Mouse (Mus musculus): ENCODE measurements around the gene Arvcf.

Gene Arvcf

DNA sequence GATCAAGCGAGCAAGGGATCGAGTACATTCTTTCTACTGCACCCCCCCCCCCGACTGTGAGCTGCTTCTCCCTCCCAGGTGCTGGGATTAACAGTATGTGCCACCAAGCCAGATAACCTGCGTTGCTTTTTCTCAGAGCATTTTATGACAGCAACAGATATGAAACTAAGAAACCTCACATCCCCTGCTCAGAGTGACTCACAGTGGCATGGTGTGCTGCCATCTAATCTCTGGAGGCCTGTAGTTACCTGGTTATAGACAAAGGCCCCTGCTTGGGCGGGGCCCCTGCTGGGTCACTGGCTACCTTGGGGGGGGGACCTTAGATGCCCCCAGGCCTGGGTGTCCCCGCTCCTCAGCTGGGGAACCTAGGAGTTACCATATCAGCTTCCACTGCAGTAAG is 10.0 kb downstream of the Arvcf start:
- DNase-seq = no peak

DNA sequence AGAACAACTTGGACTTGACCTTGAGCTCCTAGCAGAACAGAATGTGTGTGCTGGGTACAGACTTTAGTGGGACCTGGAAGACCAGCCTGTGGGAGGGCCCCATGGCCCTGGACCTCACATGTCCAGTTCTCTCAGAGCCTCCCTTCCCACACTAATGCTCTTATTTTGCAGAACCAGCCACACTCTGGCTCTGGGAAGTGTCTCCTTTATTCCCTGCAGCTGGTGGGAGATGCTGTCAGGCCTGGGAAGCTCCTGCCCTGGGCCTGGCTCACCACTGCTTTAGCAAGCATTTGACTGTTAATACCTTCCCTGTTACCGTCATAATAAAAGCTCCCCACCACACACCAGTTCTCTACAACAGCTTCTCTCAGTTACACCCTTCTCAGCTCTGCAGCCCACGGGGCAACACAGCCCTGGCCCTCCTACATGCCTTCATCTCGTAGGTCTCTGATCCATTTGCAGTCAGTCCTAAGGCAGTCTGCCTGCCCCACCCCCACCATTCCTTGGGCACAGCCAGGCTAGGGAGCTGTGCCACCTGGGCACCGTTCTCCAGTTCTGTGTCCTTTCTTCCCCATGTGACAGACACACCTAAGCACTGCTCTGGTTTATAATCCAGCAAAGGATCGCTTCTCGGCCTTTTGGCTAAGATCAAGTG is 12.3 kb downstream of the Arvcf start:
- peak; percentile 68 to 76 for DNase-seq

- no peak for DNase-seq
These were observed 15.0 kb downstream of the Arvcf start for GRCm38 (mm10) chr16:18362948-18363347.

- DNase-seq = no peak
These were observed 18.9 kb downstream of the Arvcf start for GRCm38 (mm10) chr16:18366849-18367248.

DNA sequence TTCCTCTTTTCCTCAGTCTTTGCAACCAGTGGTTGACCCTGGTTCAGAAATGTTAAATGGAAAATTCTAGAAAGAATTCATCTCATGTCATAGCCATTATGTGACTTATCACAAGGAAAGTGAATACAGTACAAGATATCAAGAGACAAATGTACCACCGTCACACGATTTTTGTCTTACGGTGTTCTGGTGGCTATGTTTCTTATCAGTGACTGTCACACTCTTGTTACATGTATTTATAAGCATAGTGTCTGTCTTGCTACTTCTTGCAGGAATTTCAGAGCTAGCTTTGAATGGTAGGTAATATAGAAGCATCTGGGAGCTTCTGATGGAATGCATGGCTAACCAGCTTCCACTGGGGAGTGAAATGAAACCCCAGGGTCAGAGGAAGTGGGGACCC is 22.2 kb downstream of the Arvcf start:
- DNase-seq = no peak

GRCm38 (mm10) chr16:18373632-18374031 is 25.6 kb downstream of the Arvcf start:
- no peak for DNase-seq

- no peak for DNase-seq
These were observed 28.4 kb downstream of the Arvcf start for GRCm38 (mm10) chr16:18376297-18376954.

DNA sequence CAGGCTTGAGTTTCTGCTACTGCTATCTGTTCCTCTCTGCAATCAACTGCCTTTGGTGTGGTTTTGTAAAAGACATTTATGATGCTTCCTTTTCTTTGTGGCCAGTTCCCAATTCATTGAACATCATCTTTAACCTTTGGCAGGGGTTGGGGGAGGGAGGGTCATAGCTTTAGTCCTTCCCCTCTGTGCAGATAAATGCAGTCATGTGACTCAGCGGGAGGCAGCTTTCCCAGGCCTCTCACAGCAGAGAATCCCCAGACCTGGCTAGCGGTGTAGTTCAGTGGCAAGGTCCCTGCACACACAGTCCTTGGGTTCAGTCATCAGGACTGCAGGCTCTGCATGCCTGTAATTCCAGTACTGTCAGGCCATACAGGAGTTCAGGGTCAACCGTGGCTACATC is 29.2 kb downstream of the Arvcf start:
- no peak for DNase-seq

- DNase-seq = no peak
These were observed 30.5 kb downstream of the Arvcf start for GRCm38 (mm10) chr16:18378489-18378888.

- DNase-seq = no peak
These were observed 31.5 kb downstream of the Arvcf start for GRCm38 (mm10) chr16:18379338-18380001.

DNA sequence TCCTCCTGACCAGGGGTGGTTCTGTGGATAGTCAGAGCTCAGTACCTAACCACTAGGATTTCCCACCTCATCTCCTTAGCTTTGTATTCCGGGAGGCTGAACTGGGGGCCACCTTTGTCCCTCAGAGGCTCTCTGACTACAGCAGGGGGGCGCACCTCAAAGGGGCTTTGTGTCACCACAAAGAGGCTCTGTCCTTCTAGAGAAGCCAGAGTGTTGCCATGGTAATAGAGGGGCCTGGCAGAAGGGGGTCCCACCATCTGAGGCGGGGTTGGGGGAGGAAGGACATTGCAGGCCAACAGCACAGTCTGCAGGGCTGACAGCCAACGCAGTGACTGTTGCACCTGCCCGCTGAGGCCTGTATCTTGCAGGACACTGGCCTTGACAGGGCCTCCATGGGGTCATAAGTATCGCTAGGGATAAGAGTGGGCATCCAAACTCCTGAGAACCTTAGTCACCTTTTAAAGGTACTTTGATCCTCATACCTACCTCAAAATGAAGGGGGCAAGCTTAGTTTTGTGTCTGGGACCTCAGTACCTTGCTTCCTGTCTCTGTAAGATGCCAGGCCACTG is 32.6 kb downstream of the Arvcf start:
- DNase-seq = no peak

DNA sequence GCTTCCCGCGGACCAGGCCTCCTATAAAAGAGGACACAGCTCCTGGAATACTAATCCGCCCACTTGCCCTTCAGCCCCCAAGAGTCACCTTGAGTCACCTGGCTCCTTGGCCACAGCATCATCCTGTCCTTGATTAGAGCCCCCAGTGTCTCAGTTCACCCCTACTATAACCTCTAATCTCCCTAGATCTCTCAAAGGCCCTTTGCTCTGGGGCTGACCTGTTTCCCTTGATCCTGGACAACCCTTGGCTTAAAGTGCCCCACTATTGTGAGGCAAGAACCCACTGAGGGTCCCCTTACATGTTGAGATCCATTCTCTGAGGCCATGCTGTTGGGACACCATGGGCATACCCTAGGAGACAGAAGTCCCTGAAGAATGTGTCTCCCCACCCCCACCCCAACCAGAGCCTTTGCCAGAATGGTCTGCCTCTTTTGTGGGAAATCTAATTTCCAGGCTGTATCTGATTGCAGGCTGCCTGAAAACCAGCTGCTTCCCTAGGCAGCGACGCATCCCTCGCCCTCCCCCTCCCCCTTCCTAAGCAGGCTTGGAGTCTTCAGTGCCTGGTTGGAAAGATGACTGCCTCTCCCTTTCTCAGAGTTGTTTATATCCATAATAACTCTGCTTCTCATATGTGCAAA is 33.8 kb downstream of the Arvcf start:
- no peak for DNase-seq

DNA sequence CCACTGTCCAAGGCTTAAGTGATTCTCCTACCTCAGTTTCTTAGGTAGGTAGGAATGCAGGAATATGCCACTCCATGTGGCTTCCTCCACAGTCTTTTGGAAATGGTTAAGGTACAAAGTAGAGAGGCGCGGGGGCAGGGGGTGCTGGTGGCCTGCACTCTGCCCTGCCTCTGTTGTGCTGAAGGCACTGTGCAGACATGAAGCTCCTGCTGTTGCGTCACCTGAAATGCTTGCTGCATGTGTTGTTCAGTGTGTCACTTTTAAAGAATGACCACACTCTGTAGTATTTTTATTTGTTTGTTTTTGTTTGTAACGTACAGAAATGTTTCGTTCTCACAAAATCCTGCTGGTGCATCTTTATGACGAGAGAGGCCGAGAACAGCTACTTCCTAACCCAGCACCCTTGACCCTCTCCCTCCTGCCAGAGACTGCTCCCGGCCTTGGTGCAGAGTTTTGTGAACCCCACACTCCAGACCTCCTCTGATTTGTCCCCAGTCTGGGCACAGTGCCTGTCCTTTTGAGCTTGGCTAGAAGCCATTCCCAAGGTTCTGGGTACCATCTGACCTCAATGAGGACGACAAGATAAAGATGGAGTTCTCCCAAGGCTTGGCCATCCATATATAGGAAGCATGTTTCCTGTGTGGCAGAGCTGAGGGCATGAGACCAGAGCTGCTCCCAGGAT is 35.2 kb downstream of the Arvcf start:
- DNase-seq = peak; percentile 45 to 58

- no peak for DNase-seq
These were observed 35.8 kb downstream of the Arvcf start for GRCm38 (mm10) chr16:18383756-18384155.

- no peak for DNase-seq
These were observed 36.2 kb downstream of the Arvcf start for GRCm38 (mm10) chr16:18384211-18384610.

- DNase-seq = no peak
These were observed 36.7 kb downstream of the Arvcf start for GRCm38 (mm10) chr16:18384659-18385058.

GRCm38 (mm10) chr16:18385411-18385810 is 37.4 kb downstream of the Arvcf start:
- no peak for DNase-seq

DNA sequence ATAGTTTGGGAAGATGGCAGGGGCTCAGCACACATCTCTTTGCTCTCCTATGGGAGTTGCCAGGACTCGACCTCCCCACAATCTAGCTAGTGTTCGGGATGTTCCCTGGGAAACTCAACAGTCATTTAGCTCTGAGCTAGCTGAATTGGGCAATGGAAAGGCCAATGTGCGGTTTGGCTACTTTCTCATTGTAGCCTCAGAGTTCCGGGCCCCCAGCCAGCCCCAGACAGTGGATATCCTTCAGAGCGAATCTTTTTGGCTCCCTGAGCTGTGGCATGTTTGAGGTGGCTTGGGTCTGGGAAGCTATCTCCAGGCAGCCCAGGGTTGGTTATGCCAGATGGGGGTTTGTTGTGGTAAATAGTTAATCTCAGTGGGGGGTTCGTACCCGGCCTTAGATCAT is 38.5 kb downstream of the Arvcf start:
- peak; percentile 44 to 48 for DNase-seq

GRCm38 (mm10) chr16:18386972-18387371 is 39.0 kb downstream of the Arvcf start:
- DNase-seq = no peak

DNA sequence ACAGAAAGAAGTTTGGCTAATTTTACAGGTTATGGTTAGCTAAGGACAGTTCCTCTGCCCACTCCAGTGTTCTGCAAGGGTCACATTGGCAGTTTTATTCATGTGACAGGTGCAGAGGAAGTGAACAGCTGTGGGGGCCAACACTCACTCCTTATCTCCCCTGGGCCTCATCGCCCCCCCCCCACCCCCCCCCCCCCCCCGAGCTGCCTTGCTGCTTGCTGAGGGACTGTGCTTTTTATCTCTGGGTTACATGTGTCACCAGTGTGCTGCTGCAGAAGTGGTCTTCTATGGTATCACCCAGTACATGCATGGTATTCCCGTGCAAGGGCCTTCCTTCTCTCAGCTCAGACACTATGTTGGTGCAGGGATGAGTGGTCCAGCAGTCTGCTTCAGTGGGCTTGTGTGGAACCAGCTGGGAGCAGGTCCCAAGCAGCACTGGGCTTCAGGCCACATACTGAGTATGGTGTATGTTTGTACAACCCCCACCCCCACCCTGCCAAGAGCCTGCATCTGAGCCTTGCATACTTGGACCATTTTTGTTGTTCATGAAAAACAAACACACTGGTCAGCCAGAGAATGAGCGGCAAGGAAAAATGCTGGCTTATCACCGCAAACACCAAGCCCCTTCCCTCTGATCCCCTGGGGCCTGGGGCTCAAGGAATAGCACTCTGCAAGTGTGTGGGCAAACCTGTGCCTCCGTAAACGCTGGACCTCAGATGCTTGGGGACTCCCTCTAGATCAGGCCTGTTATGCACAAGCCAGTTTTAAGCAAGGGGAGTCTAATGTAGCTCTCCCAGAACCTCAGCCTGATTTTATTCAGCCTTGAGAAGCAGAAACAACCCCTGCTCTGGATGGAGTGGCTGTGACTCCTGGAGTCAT is 40.0 kb downstream of the Arvcf start:
- no peak for DNase-seq

- DNase-seq = no peak
These were observed 40.8 kb downstream of the Arvcf start for GRCm38 (mm10) chr16:18388583-18389435.

All from cerebellum, postnatal 36 days (tissue).